Mouse (Mus musculus) CH12.LX (cell line): ENCODE measurements around the gene D430019H16Rik.

ENCODE experiments used
- CHD1 ChIP-seq: IDR thresholded peaks from 2 replicates; pipeline ENCODE4 v1.6.1; 2012; ENCODE audit warnings: low read depth, low read length, improper control_type of control experiment, inconsistent platforms
- CTCF ChIP-seq, 2 experiments: IDR thresholded peaks in 1 of 2; conservative IDR thresholded peaks in 1 of 2; 2 replicates each; pipeline ENCODE4 v1.5.1; 2011 to 2012; ENCODE audit warnings: low read depth in 2 of 2, low read length in 2 of 2, improper control_type of control experiment in 1 of 2, inconsistent platforms in 1 of 2, mild to moderate bottlenecking in 1 of 2, moderate library complexity in 1 of 2
- GABPA ChIP-seq: IDR thresholded peaks from 2 replicates; pipeline ENCODE4 v1.6.1; 2012; ENCODE audit warnings: low read depth, low read length, improper control_type of control experiment, inconsistent platforms; ENCODE audit not compliant: insufficient replicate concordance
- HCFC1 ChIP-seq: IDR thresholded peaks from 2 replicates; pipeline ENCODE4 v1.6.1; 2012; ENCODE audit warnings: low read depth, mild to moderate bottlenecking, inconsistent platforms, low read length, improper control_type of control experiment
- KAT2A ChIP-seq: IDR thresholded peaks from 2 replicates; pipeline ENCODE4 v1.6.1; 2012; ENCODE audit warnings: low read length, improper control_type of control experiment, inconsistent platforms; ENCODE audit not compliant: insufficient replicate concordance
- POLR2A ChIP-seq: IDR thresholded peaks from 2 replicates; pipeline ENCODE4 v1.6.1; 2011; ENCODE audit warnings: low read depth, mild to moderate bottlenecking, improper control_type of control experiment, low read length
- ZC3H11A ChIP-seq: IDR thresholded peaks from 2 replicates; pipeline ENCODE4 v1.6.1; 2012; ENCODE audit warnings: low read depth, mild to moderate bottlenecking, inconsistent platforms, low read length, improper control_type of control experiment

- TF ChIP-seq CTCF (conservative IDR thresholded peaks at IDR 0.05 in 1 of 2, IDR thresholded peaks at IDR 0.05 in 1 of 2; ENCODE audit: low read depth in 2 of 2, low read length in 2 of 2) (no peak), GABPA (no peak), HCFC1 (no peak), POLR2A (no peak), ZC3H11A (no peak), CHD1 (no peak), KAT2A (no peak)
Measured at GRCm38 (mm10) chr12:105475230-105475911, 21.7 kb downstream of the D430019H16Rik start.
